Mouse (Mus musculus) neural tube, embryonic 15.5 days (tissue): ENCODE data around the gene Stam2. TPM values are rescaled to one million over a fixed set of nuclear protein-coding genes. Genes with fewer than 3 reads are reported as not detected.

ENCODE experiments used
- ATAC-seq: fragments of 200-750 bp; cut with Nextera tagmentation; 2 replicates; pipeline ENCODE4 v1.8.0; 2017; ENCODE audit warnings: mild to moderate bottlenecking, moderate TSS enrichment, moderate library complexity; ENCODE audit not compliant: low FRiP score
- H3K27ac ChIP-seq: fragments of 300-500 bp; sonication (generic); replicated peaks from 2 replicates; pipeline ENCODE4 v1.5.1; 2015; ENCODE audit warnings: mild to moderate bottlenecking, inconsistent platforms
- H3K27me3 ChIP-seq: fragments of 300-500 bp; sonication (generic); replicated peaks from 2 replicates; pipeline ENCODE4 v1.6.1; 2015; ENCODE audit warnings: inconsistent platforms
- H3K36me3 ChIP-seq: fragments of 300-500 bp; sonication (generic); 2 replicates; pipeline ENCODE4 v1.6.1; 2015; ENCODE audit warnings: inconsistent platforms
- H3K4me1 ChIP-seq: fragments of 300-500 bp; sonication (generic); 2 replicates; pipeline ENCODE4 v1.6.1; 2015; ENCODE audit warnings: inconsistent platforms
- H3K4me2 ChIP-seq: fragments of 300-500 bp; sonication (generic); 2 replicates; pipeline ENCODE4 v1.6.1; 2015; ENCODE audit warnings: inconsistent platforms, mild to moderate bottlenecking, moderate library complexity
- H3K4me3 ChIP-seq: fragments of 300-500 bp; sonication (generic); replicated peaks from 2 replicates; pipeline ENCODE4 v1.5.1; 2015; ENCODE audit warnings: mild to moderate bottlenecking, inconsistent platforms
- H3K9ac ChIP-seq: fragments of 300-500 bp; sonication (generic); replicated peaks from 2 replicates; pipeline ENCODE4 v1.6.1; 2015; ENCODE audit warnings: mild to moderate bottlenecking, inconsistent platforms
- H3K9me3 ChIP-seq: fragments of 300-500 bp; sonication (generic); replicated peaks from 2 replicates; pipeline ENCODE4 v1.6.1; 2016; ENCODE audit warnings: inconsistent platforms
- WGBS: fragments of 180-500 bp; shearing (Covaris S2); methylation state at CpG from one replicate; pipeline ENCODE4 v1.1.7; 2015; ENCODE audit warnings: mixed read lengths; 5-methylcytosine and 5-hydroxymethylcytosine counted together
- polyA plus RNA-seq: library from polyadenylated mRNA; unstranded; fragments of >200 nt; fragmentation: Nextera tagmentation; extraction: Ambion mirVana; gene quantifications from 2 replicates; pipeline ENCODE4 v1.2.1, GENCODE M21; 2015

Gene Stam2
- polyA plus RNA-seq, 1 experiment from 2014 or later: 34.5 TPM

DNA sequence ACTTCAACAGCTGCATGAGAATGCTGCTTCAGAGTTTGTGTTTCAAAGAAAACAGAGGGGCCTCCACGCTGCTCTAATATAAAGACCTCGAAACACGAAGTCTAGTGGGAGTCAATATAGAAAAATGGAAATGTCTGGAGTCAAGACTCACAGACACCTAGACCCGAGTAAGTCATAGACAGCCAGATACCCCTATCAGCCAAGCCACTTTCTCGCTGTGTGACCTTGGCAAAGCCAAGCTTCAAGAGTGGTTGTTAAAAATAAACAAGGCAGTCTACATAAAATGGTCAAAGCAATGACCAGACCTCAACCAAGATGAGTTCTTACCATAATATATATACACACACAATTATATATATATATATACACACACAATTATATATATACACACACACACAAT, 25.0 kb downstream of the Stam2 start:
- peaks cover 22% of the 10 kb centered on the region for H3K36me3 ChIP-seq
- H3K27ac ChIP-seq: no peak overlapping the region
- no peaks in the 10 kb centered on the region for H3K4me1 ChIP-seq
- ATAC-seq: no peak
- no peak overlapping the region for H3K4me3 ChIP-seq
- H3K27me3 ChIP-seq: no peaks in the 10 kb centered on the region
- H3K4me2 ChIP-seq: no peak overlapping the region
- no peaks in the 10 kb centered on the region for H3K9me3 ChIP-seq
- H3K9ac ChIP-seq: no peak overlapping the region
- WGBS: 92% methylated on average over 5 of the region's 5 CpGs

DNA sequence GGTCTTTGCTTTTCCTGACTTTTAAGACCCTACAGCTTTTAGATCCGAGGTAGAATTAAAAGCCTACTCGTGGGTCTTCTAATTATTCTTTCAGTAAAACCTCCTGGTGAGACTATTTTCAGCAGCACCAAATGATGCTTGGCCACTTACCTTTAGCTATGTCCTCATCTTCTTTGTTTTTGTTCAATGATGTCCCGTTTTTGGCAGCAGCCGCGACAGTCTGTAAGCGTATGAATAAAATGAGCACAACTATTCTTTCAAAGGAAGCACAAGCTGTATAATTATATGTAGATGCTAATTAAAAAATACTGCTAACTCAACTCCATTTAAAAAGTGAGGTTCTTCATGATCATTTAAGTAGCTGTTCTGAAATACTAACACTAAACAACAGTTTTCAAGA, 26.5 kb downstream of the Stam2 start:
- Histone ChIP-seq H3K27me3 (no peaks in the 10 kb centered on the region), H3K4me1 (no peaks in the 10 kb centered on the region), H3K4me2 (no peak overlapping the region), H3K9me3 (no peaks in the 10 kb centered on the region), H3K36me3 (peaks cover 23% of the 10 kb centered on the region), H3K9ac (no peak overlapping the region), H3K4me3 (no peak overlapping the region), H3K27ac (no peak overlapping the region)
- no peak for ATAC-seq
- 71% methylated on average over 6 of the region's 6 CpGs for WGBS

DNA sequence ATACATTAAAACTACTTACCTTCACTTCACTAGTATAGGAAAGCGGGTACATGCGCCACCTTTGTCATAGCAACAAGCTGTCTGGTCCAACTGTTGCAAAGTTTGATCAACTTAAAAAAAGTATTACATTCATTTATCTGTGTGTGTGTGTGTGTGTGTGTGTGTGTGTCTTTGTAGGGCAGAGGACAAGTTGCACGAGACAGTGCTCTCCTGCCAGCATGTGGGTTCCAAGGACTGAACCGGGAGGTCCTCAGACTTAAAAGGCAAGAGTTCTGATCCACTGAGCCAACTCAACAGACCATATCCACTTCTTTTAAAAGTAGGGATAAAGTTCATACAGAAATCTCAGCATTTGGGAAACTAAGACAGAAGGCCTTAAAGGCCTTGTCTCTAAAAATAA, 28.0 kb downstream of the Stam2 start:
- Histone ChIP-seq H3K4me1 (no peaks in the 10 kb centered on the region), H3K36me3 (peaks cover 33% of the 10 kb centered on the region), H3K27ac (no peak overlapping the region), H3K4me2 (no peak overlapping the region), H3K27me3 (no peaks in the 10 kb centered on the region), H3K9ac (no peak overlapping the region), H3K9me3 (no peaks in the 10 kb centered on the region), H3K4me3 (no peak overlapping the region)
- no peak for ATAC-seq
- 97% methylated on average over 4 of the region's 4 CpGs for WGBS

GRCm38 (mm10) chr2:52710804-52711203, 31.3 kb downstream of the Stam2 start:
- H3K36me3 ChIP-seq: peaks cover 45% of the 10 kb centered on the region
- no peak overlapping the region for H3K4me3 ChIP-seq
- no peak for ATAC-seq
- 87% methylated on average over 2 of the region's 2 CpGs for WGBS
- H3K9ac ChIP-seq: no peak overlapping the region
- H3K27me3 ChIP-seq: no peaks in the 10 kb centered on the region
- H3K9me3 ChIP-seq: no peaks in the 10 kb centered on the region
- no peak overlapping the region for H3K27ac ChIP-seq
- H3K4me1 ChIP-seq: no peaks in the 10 kb centered on the region
- H3K4me2 ChIP-seq: no peak overlapping the region

GRCm38 (mm10) chr2:52709417-52709816, 32.7 kb downstream of the Stam2 start:
- H3K27me3 ChIP-seq: no peaks in the 10 kb centered on the region
- 96% methylated on average over 5 of the region's 5 CpGs for WGBS
- H3K36me3 ChIP-seq: peaks cover 44% of the 10 kb centered on the region
- no peak overlapping the region for H3K4me2 ChIP-seq
- no peak for ATAC-seq
- no peaks in the 10 kb centered on the region for H3K4me1 ChIP-seq
- no peaks in the 10 kb centered on the region for H3K9me3 ChIP-seq
- H3K27ac ChIP-seq: no peak overlapping the region
- no peak overlapping the region for H3K4me3 ChIP-seq
- H3K9ac ChIP-seq: no peak overlapping the region

DNA sequence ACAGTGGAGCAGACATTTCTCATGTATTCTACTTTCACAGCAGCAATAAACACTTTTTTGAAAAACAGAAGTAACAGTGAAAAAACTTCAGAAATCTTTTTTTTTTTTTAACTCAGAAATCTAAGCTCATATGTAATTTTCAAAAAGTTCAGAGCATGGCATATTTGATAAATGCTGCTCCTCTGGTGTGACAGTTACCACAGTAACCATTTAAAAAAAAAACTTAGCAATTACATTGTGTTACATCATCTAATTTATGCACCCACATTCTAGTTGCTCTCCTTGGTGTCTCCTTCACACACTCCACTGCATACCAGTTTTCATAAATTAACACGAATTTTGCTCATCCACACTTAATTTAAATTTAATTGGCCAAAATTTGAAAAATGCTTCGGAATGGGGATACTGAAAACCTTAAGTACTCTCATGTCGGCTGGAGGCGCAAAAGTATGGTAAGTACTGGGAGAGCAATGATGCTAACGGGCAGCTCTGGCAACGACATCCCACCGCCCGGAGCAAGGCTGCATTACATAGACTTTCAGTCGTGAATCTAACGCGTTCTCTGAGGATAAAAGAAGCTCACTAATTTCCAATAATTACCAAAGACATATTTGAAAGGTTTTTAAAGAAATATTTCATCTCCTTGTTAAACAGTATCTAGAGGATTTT, 40.6 kb downstream of the Stam2 start:
- no peak overlapping the region for H3K27ac ChIP-seq
- 75% methylated on average over 11 of the region's 11 CpGs for WGBS
- H3K27me3 ChIP-seq: no peaks in the 10 kb centered on the region
- no peak for ATAC-seq
- H3K4me2 ChIP-seq: no peak overlapping the region
- no peak overlapping the region for H3K4me3 ChIP-seq
- H3K9ac ChIP-seq: no peak overlapping the region
- H3K4me1 ChIP-seq: no peaks in the 10 kb centered on the region
- no peaks in the 10 kb centered on the region for H3K9me3 ChIP-seq
- H3K36me3 ChIP-seq: peaks cover 28% of the 10 kb centered on the region

DNA sequence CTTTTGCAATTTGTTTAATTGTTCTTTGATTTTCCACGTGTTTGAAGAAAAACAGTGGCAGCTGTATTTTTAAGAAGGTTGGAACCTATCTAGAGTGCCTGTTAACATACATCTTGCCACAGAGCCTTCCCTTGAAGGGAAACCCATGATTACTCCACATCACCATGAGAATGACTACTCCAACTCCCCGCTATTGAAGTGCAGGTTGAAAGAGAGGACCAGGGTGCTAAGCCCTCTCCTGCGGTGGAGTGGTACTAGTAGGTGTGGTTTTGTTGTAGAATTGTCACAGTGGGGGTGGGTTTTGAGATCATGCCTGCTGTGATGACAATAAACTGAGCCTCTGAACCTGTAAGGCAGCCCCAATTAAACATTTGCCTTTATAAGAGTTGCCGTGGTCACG, 41.7 kb downstream of the Stam2 start:
- 30% methylated on average over 5 of the region's 5 CpGs for WGBS
- ATAC-seq: no peak

GRCm38 (mm10) chr2:52694604-52695003, 47.5 kb downstream of the Stam2 start:
- no peak overlapping the region for H3K27ac ChIP-seq
- no peak overlapping the region for H3K4me3 ChIP-seq
- no peaks in the 10 kb centered on the region for H3K4me1 ChIP-seq
- H3K4me2 ChIP-seq: no peak overlapping the region
- H3K9me3 ChIP-seq: no peaks in the 10 kb centered on the region
- H3K36me3 ChIP-seq: peaks cover 19% of the 10 kb centered on the region
- no peak for ATAC-seq
- no peak overlapping the region for H3K9ac ChIP-seq
- H3K27me3 ChIP-seq: no peaks in the 10 kb centered on the region
- WGBS: 87% methylated on average over 6 of the region's 6 CpGs

More for the DNA sequence above, 41.7 kb downstream of the Stam2 start:
- Histone ChIP-seq H3K27me3 (no peaks in the 10 kb centered on the region), H3K4me3 (no peak overlapping the region), H3K4me2 (no peak overlapping the region), H3K27ac (no peak overlapping the region), H3K36me3 (peaks cover 23% of the 10 kb centered on the region), H3K4me1 (no peaks in the 10 kb centered on the region), H3K9ac (no peak overlapping the region), H3K9me3 (no peaks in the 10 kb centered on the region)

- WGBS: 79% methylated on average over 4 of the region's 4 CpGs
- Histone ChIP-seq H3K4me3 (no peak overlapping the region), H3K4me2 (no peak overlapping the region), H3K9me3 (no peaks in the 10 kb centered on the region), H3K27me3 (no peaks in the 10 kb centered on the region), H3K9ac (no peak overlapping the region), H3K36me3 (peaks cover 15% of the 10 kb centered on the region), H3K27ac (no peak overlapping the region), H3K4me1 (no peaks in the 10 kb centered on the region)
- ATAC-seq: no peak
These were observed 50.3 kb downstream of the Stam2 start for GRCm38 (mm10) chr2:52691745-52692144.

DNA sequence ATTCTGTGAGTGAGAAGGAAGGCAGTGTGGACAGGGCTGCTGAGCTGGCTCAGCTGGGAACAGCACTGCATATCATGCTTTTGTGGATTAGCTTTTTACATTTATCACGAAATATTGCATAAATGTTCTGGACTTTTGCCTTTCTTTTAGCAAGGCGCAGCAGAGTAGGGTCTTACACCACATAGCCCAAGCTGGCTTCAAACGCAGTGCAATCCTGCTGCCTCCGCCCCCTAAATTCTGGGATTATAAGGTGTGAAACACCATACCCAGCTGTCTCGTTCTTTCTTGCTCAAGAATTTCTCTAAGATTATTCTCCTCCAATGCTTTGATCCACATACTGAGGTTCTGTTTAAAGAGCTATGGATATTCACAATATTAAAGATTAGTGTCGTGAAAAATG, 55.5 kb downstream of the Stam2 start:
- no peaks in the 10 kb centered on the region for H3K4me1 ChIP-seq
- no peak overlapping the region for H3K9ac ChIP-seq
- H3K4me2 ChIP-seq: no peak overlapping the region
- H3K27ac ChIP-seq: no peak overlapping the region
- no peaks in the 10 kb centered on the region for H3K36me3 ChIP-seq
- WGBS: 89% methylated on average over 6 of the region's 6 CpGs
- no peak for ATAC-seq
- H3K4me3 ChIP-seq: no peak overlapping the region
- H3K9me3 ChIP-seq: no peaks in the 10 kb centered on the region
- no peaks in the 10 kb centered on the region for H3K27me3 ChIP-seq

- peaks cover 16% of the 10 kb centered on the region for H3K4me1 ChIP-seq
- H3K4me3 ChIP-seq: no peak overlapping the region
- ATAC-seq: no peak
- no peak overlapping the region for H3K27ac ChIP-seq
- no peak overlapping the region for H3K9ac ChIP-seq
- 81% methylated on average over 3 of the region's 4 CpGs for WGBS
- no peaks in the 10 kb centered on the region for H3K9me3 ChIP-seq
- no peaks in the 10 kb centered on the region for H3K36me3 ChIP-seq
- peaks cover 13% of the 10 kb centered on the region; the same call in 1 of the 2 replicates for H3K27me3 ChIP-seq
- no peak overlapping the region for H3K4me2 ChIP-seq
These were observed 64.5 kb downstream of the Stam2 start for GRCm38 (mm10) chr2:52677589-52677988.

DNA sequence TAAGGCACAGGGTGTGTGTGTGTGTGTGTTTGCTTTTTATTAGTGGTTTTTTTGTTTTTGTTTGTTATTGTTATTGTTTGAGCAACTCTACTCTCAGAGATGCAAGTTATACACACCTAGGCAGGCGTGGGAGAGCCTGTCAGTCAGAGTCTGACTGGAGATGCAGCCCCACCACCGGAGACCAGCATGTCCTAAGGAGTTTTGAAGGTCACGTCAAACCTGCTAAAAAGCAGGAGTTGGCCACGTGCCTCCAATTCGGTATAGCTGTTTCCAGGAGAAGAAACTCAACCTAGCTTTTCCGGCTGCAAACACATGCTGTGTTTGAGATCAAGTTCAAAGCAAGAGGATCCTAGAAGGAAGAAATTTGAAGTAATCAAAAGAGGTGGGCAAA, 65.2 kb downstream of the Stam2 start:
- Histone ChIP-seq H3K4me1 (peaks cover 16% of the 10 kb centered on the region), H3K27ac (no peak overlapping the region), H3K4me3 (peak overlapping the region; percentile 70), H3K9ac (0 out of 2 replicates have a peak overlapping the region, but pooled peaks have one; percentile 69), H3K4me2 (peak overlapping the region; percentile 95), H3K27me3 (peaks cover 13% of the 10 kb centered on the region; the same call in 1 of the 2 replicates), H3K36me3 (no peaks in the 10 kb centered on the region), H3K9me3 (no peaks in the 10 kb centered on the region)
- ATAC-seq: no peak
- WGBS: 5% methylated on average over 6 of the region's 6 CpGs
